Mouse (Mus musculus): ENCODE data around the gene Lamb2. TPM values are rescaled to one million over a fixed set of nuclear protein-coding genes. Genes with fewer than 3 reads are reported as not detected.

Lamb2 gene
- polyA plus RNA-seq, 1 experiment from 2014 or later, result 8.3 TPM

GRCm38 (mm10) chr9:108469845-108470244, 9.7 kb upstream of the Lamb2 start:
- H3K4me3 ChIP-seq (ENCODE audit: low read depth, low read length), result no peak overlapping the region

GRCm38 (mm10) chr9:108474528-108474927, 5.0 kb upstream of the Lamb2 start:
- H3K27me3 ChIP-seq (ENCODE audit: control insufficient read depth, insufficient read depth, low read length), result no peaks in the 10 kb centered on the region
- no peaks in the 10 kb centered on the region for H3K9me3 ChIP-seq (ENCODE audit: control insufficient read depth, low read length)
- H3K4me2 ChIP-seq (ENCODE audit: low read depth, low read length), result no peak overlapping the region
- H3K9ac ChIP-seq (replicated peaks; ENCODE audit: low read depth, low read length), result no peak overlapping the region
- no peak overlapping the region for H3K4me3 ChIP-seq (ENCODE audit: low read depth, low read length)
- 75% methylated on average over 1 of the region's 1 CpGs for WGBS
- H3K27ac ChIP-seq (ENCODE audit: low read depth, low read length), result no peak overlapping the region
- no peak for ATAC-seq (ENCODE audit: low read depth)
- H3K36me3 ChIP-seq (ENCODE audit: control insufficient read depth, insufficient read depth, low read length), result no peaks in the 10 kb centered on the region
- peaks cover 6% of the 10 kb centered on the region for H3K4me1 ChIP-seq (ENCODE audit: control insufficient read depth, insufficient read depth, low read length)

More at GRCm38 (mm10) chr9:108469845-108470244, 9.7 kb upstream of the Lamb2 start:
- H3K9me3 ChIP-seq (ENCODE audit: control insufficient read depth, low read length), result no peaks in the 10 kb centered on the region
- no peak overlapping the region for H3K27ac ChIP-seq (ENCODE audit: low read depth, low read length)
- no peak overlapping the region for H3K4me2 ChIP-seq (ENCODE audit: low read depth, low read length)
- no peaks in the 10 kb centered on the region for H3K4me1 ChIP-seq (ENCODE audit: control insufficient read depth, insufficient read depth, low read length)
- WGBS, result 78% methylated on average over 4 of the region's 4 CpGs
- H3K9ac ChIP-seq (replicated peaks; ENCODE audit: low read depth, low read length), result no peak overlapping the region
- ATAC-seq (ENCODE audit: low read depth), result no peak
- no peaks in the 10 kb centered on the region; the same call in 1 of the 2 replicates for H3K36me3 ChIP-seq (ENCODE audit: control insufficient read depth, insufficient read depth, low read length)
- H3K27me3 ChIP-seq (ENCODE audit: control insufficient read depth, insufficient read depth, low read length), result no peaks in the 10 kb centered on the region

- WGBS, result under 1% methylated on average over 20 of the region's 20 CpGs
- Histone ChIP-seq H3K4me3 (ENCODE audit: low read depth, low read length) (peak overlapping the region; percentile 28), H3K4me2 (ENCODE audit: low read depth, low read length) (peak overlapping the region; percentile 43), H3K4me1 (ENCODE audit: control insufficient read depth, insufficient read depth, low read length) (peaks cover 6% of the 10 kb centered on the region), H3K27ac (ENCODE audit: low read depth, low read length) (peak overlapping the region; percentile 34), H3K9me3 (ENCODE audit: control insufficient read depth, low read length) (no peaks in the 10 kb centered on the region), H3K27me3 (ENCODE audit: control insufficient read depth, insufficient read depth, low read length) (no peaks in the 10 kb centered on the region), H3K36me3 (ENCODE audit: control insufficient read depth, insufficient read depth, low read length) (no peaks in the 10 kb centered on the region), H3K9ac (replicated peaks; ENCODE audit: low read depth, low read length) (peak overlapping the region; percentile 32; the same call in 1 of the 2 replicates)
- ATAC-seq (ENCODE audit: low read depth), result peak; percentile 70
Observed at GRCm38 (mm10) chr9:108478638-108479156, 839 bp upstream of the Lamb2 start.

GRCm38 (mm10) chr9:108479241-108479640, 295 bp upstream of the Lamb2 start:
- no peaks in the 10 kb centered on the region for H3K36me3 ChIP-seq (ENCODE audit: control insufficient read depth, insufficient read depth, low read length)
- H3K4me3 ChIP-seq (ENCODE audit: low read depth, low read length), result no peak overlapping the region; the same call in 1 of the 2 replicates
- peaks cover 6% of the 10 kb centered on the region for H3K4me1 ChIP-seq (ENCODE audit: control insufficient read depth, insufficient read depth, low read length)
- peak overlapping the region; percentile 32; the same call in 1 of the 2 replicates for H3K9ac ChIP-seq (replicated peaks; ENCODE audit: low read depth, low read length)
- H3K27ac ChIP-seq (ENCODE audit: low read depth, low read length), result peak overlapping the region; percentile 5; the same call in 1 of the 2 replicates
- ATAC-seq (ENCODE audit: low read depth), result no peak
- H3K9me3 ChIP-seq (ENCODE audit: control insufficient read depth, low read length), result no peaks in the 10 kb centered on the region
- no peaks in the 10 kb centered on the region for H3K27me3 ChIP-seq (ENCODE audit: control insufficient read depth, insufficient read depth, low read length)
- H3K4me2 ChIP-seq (ENCODE audit: low read depth, low read length), result peak overlapping the region; percentile 43; the same call in 1 of the 2 replicates
- WGBS, result 33% methylated on average over 11 of the region's 11 CpGs

- WGBS, result 96% methylated on average over 28 of the region's 28 CpGs
- Histone ChIP-seq H3K9me3 (ENCODE audit: control insufficient read depth, low read length) (no peaks in the 10 kb centered on the region), H3K27me3 (ENCODE audit: control insufficient read depth, insufficient read depth, low read length) (no peaks in the 10 kb centered on the region), H3K27ac (ENCODE audit: low read depth, low read length) (no peak overlapping the region), H3K9ac (replicated peaks; ENCODE audit: low read depth, low read length) (no peak overlapping the region), H3K4me1 (ENCODE audit: control insufficient read depth, insufficient read depth, low read length) (peaks cover 6% of the 10 kb centered on the region), H3K4me3 (ENCODE audit: low read depth, low read length) (no peak overlapping the region), H3K36me3 (ENCODE audit: control insufficient read depth, insufficient read depth, low read length) (no peaks in the 10 kb centered on the region), H3K4me2 (ENCODE audit: low read depth, low read length) (no peak overlapping the region)
- no peak for ATAC-seq (ENCODE audit: low read depth)
Observed at GRCm38 (mm10) chr9:108480813-108481519, 1.4 kb downstream of the Lamb2 start.

- Histone ChIP-seq H3K9me3 (ENCODE audit: control insufficient read depth, low read length) (no peaks in the 10 kb centered on the region), H3K4me1 (ENCODE audit: control insufficient read depth, insufficient read depth, low read length) (peaks cover 6% of the 10 kb centered on the region), H3K9ac (replicated peaks; ENCODE audit: low read depth, low read length) (no peak overlapping the region), H3K4me3 (ENCODE audit: low read depth, low read length) (no peak overlapping the region), H3K36me3 (ENCODE audit: control insufficient read depth, insufficient read depth, low read length) (no peaks in the 10 kb centered on the region), H3K4me2 (ENCODE audit: low read depth, low read length) (no peak overlapping the region), H3K27ac (ENCODE audit: low read depth, low read length) (no peak overlapping the region), H3K27me3 (ENCODE audit: control insufficient read depth, insufficient read depth, low read length) (no peaks in the 10 kb centered on the region)
- ATAC-seq (ENCODE audit: low read depth), result no peak
- 91% methylated on average over 19 of the region's 19 CpGs for WGBS
Observed at GRCm38 (mm10) chr9:108481520-108482210, 2.1 kb downstream of the Lamb2 start.

- no peak overlapping the region for H3K4me2 ChIP-seq (ENCODE audit: low read depth, low read length)
- ATAC-seq (ENCODE audit: low read depth), result no peak
- 96% methylated on average over 18 of the region's 18 CpGs for WGBS
- H3K9me3 ChIP-seq (ENCODE audit: control insufficient read depth, low read length), result no peaks in the 10 kb centered on the region
- H3K9ac ChIP-seq (replicated peaks; ENCODE audit: low read depth, low read length), result no peak overlapping the region
- no peaks in the 10 kb centered on the region for H3K27me3 ChIP-seq (ENCODE audit: control insufficient read depth, insufficient read depth, low read length)
- H3K36me3 ChIP-seq (ENCODE audit: control insufficient read depth, insufficient read depth, low read length), result no peaks in the 10 kb centered on the region
- H3K4me1 ChIP-seq (ENCODE audit: control insufficient read depth, insufficient read depth, low read length), result peaks cover 6% of the 10 kb centered on the region
- H3K27ac ChIP-seq (ENCODE audit: low read depth, low read length), result no peak overlapping the region
- no peak overlapping the region for H3K4me3 ChIP-seq (ENCODE audit: low read depth, low read length)
Observed at GRCm38 (mm10) chr9:108483051-108483790, 3.7 kb downstream of the Lamb2 start.

- no peak for ATAC-seq (ENCODE audit: low read depth)
- no peaks in the 10 kb centered on the region for H3K36me3 ChIP-seq (ENCODE audit: control insufficient read depth, insufficient read depth, low read length)
- H3K9ac ChIP-seq (replicated peaks; ENCODE audit: low read depth, low read length), result no peak overlapping the region
- H3K4me1 ChIP-seq (ENCODE audit: control insufficient read depth, insufficient read depth, low read length), result peaks cover 5% of the 10 kb centered on the region
- H3K4me2 ChIP-seq (ENCODE audit: low read depth, low read length), result no peak overlapping the region
- H3K27me3 ChIP-seq (ENCODE audit: control insufficient read depth, insufficient read depth, low read length), result no peaks in the 10 kb centered on the region
- no peaks in the 10 kb centered on the region for H3K9me3 ChIP-seq (ENCODE audit: control insufficient read depth, low read length)
- H3K4me3 ChIP-seq (ENCODE audit: low read depth, low read length), result no peak overlapping the region
- no peak overlapping the region for H3K27ac ChIP-seq (ENCODE audit: low read depth, low read length)
- 94% methylated on average over 15 of the region's 15 CpGs for WGBS
Observed at GRCm38 (mm10) chr9:108484021-108484420, 4.5 kb downstream of the Lamb2 start.
